Mouse (Mus musculus) ovary, adult 2 months (tissue): ENCODE results near the gene Plekhg4. TPM values are rescaled to one million over a fixed set of nuclear protein-coding genes. Genes with fewer than 3 reads are reported as not detected.

Experiments used
- polyA plus RNA-seq: library from polyadenylated mRNA; depleted of rRNA; stranded (reverse); fragments of >200 nt; gene quantifications from 2 replicates; pipeline ENCODE4 v1.2.3, GENCODE M21; 2012; rRNA removed

Plekhg4 gene
- 61.3 and 98.2 TPM in 2 replicates for polyA plus RNA-seq

GRCm38 (mm10) chr8:105373032-105373431 is at the start of gene Plekhg4:
Gene Plekhg4, plus strand, starts transcription at chr8:105373274.

GRCm38 (mm10) chr8:105326141-105326672 is 46.9 kb upstream of the Plekhg4 start, which contains the start of the genes Lrrc29 and Tmem208:
Gene Lrrc29, minus strand, starts transcription at chr8:105326278.
Gene Tmem208, plus strand, starts transcription at chr8:105326354.

GRCm38 (mm10) chr8:105347428-105348221 is 25.4 kb upstream of the Plekhg4 start, which contains the start of gene Fhod1:
Gene Fhod1, minus strand, starts transcription at chr8:105347953.

DNA sequence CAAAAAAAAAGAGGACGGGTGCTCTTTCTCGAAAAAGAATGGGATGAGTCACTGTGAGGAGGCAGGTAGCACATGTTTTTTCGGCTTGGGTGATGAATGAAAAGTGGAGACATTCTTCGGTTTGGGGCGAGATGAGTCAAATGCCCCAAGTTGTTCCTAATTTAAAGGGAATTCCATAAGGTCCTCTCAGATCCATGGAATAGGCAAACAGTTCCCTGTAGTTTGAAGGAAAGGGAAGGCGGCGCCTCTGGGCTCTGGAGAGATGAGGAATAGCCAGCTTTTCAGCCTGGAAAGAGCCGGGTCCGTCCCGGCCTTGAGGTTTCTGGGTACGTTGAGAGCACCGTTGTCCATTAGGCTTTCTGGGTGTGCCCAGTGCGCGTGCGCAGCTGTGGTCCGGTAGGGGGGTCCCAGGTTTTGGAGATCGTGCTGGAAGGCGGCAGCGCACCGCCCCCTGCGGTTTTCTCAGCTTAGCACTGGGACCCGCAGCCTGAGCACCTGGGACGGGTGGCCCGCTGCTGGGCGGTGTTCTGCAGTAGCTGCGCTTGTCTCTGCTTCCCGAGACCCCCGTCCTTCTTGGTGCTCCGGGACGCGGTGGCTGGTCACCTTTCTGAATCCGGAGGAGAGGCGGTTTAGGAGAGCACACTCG is 24.5 kb upstream of the Plekhg4 start, which contains the start of gene Slc9a5:
Gene Slc9a5, plus strand, starts transcription at position 394 of the 646 bp plus-strand sequence.

GRCm38 (mm10) chr8:105413391-105413790 is 40.3 kb downstream of the Plekhg4 start, which contains the start of the genes Kctd19 and Lrrc36:
Gene Kctd19, minus strand, starts transcription at chr8:105413502.
Gene Lrrc36, plus strand, starts transcription at chr8:105413571.

Other genes with a start within 250 kb of the Plekhg4 start
- gene Ces4a, start 241.5 kb upstream of the Plekhg4 start, polyA plus RNA-seq: not detected in 2 replicates
- gene Cbfb, start 202.6 kb upstream of the Plekhg4 start, polyA plus RNA-seq: 10.4 and 10.6 TPM in 2 replicates
- 32.2 and 33.0 TPM in 2 replicates for gene D230025D16Rik, start 148.1 kb upstream of the Plekhg4 start, polyA plus RNA-seq
- 49.7 and 92.5 TPM in 2 replicates for gene B3gnt9, start 118.1 kb upstream of the Plekhg4 start, polyA plus RNA-seq
- gene Tradd, start 108.7 kb upstream of the Plekhg4 start, polyA plus RNA-seq: 24.8 and 29.8 TPM in 2 replicates
- gene Fbxl8, start 108.6 kb upstream of the Plekhg4 start, polyA plus RNA-seq: 14.3 and 16.9 TPM in 2 replicates
- 2.3 and 2.4 TPM in 2 replicates for gene Hsf4, start 103.5 kb upstream of the Plekhg4 start, polyA plus RNA-seq
- gene Nol3, start 97.1 kb upstream of the Plekhg4 start, polyA plus RNA-seq: 2.5 and 3.0 TPM in 2 replicates
- 16.1 and 18.2 TPM in 2 replicates for gene 4931428F04Rik, start 83.4 kb upstream of the Plekhg4 start, polyA plus RNA-seq
- 67.0 and 69.6 TPM in 2 replicates for gene Exoc3l, start 77.2 kb upstream of the Plekhg4 start, polyA plus RNA-seq
- gene E2f4, start 75.6 kb upstream of the Plekhg4 start, polyA plus RNA-seq: 160 and 176 TPM in 2 replicates
- 30.6 and 31.0 TPM in 2 replicates for gene Elmo3, start 67.7 kb upstream of the Plekhg4 start, polyA plus RNA-seq
- 8.0 and 9.1 TPM in 2 replicates for gene Lrrc29, start 47.0 kb upstream of the Plekhg4 start, polyA plus RNA-seq
- gene Tmem208, start 46.9 kb upstream of the Plekhg4 start, polyA plus RNA-seq: 106 and 112 TPM in 2 replicates
- gene Fhod1, start 25.3 kb upstream of the Plekhg4 start, polyA plus RNA-seq: 22.3 TPM in 2 replicates
- gene Slc9a5, start 24.4 kb upstream of the Plekhg4 start, polyA plus RNA-seq: 6.2 and 6.8 TPM in 2 replicates
- 0.06 and 0.08 TPM in 2 replicates for gene Kctd19, start 40.2 kb downstream of the Plekhg4 start, polyA plus RNA-seq
- 4.7 TPM in 2 replicates for gene Lrrc36, start 40.3 kb downstream of the Plekhg4 start, polyA plus RNA-seq
- 157 and 231 TPM in 2 replicates for gene Tppp3, start 98.3 kb downstream of the Plekhg4 start, polyA plus RNA-seq
- 132 TPM in 2 replicates for gene Zdhhc1, start 123.6 kb downstream of the Plekhg4 start, polyA plus RNA-seq
- gene Hsd11b2, start 145.5 kb downstream of the Plekhg4 start, polyA plus RNA-seq: 119 and 169 TPM in 2 replicates
- gene Atp6v0d1, start 192.8 kb downstream of the Plekhg4 start, polyA plus RNA-seq: 106 and 114 TPM in 2 replicates
- gene Ripor1, start 232.0 kb downstream of the Plekhg4 start, polyA plus RNA-seq: 25.2 and 32.3 TPM in 2 replicates